Mouse (Mus musculus) E14TG2a.4 (cell line): ENCODE measurements around the gene Tex36.

Experiments
- CTCF ChIP-seq: conservative IDR thresholded peaks from 2 replicates; pipeline ENCODE4 v1.5.1; 2014; ENCODE audit warnings: low read length
- NANOG ChIP-seq: IDR thresholded peaks from 2 replicates; pipeline ENCODE4 v1.6.1; 2014; ENCODE audit warnings: borderline replicate concordance, low read length, mixed read lengths
- POU5F1 ChIP-seq: IDR thresholded peaks from 2 replicates; pipeline ENCODE4 v1.6.1; 2014; ENCODE audit warnings: low read length, borderline replicate concordance

GRCm38 (mm10) chr7:133630821-133631220 is 28.9 kb upstream of the Tex36 start:
- TF ChIP-seq CTCF (no peak), NANOG (no peak), POU5F1 (no peak)
